ENCODE assay signal across 8 mouse cellular contexts in the genomic region with DNA sequence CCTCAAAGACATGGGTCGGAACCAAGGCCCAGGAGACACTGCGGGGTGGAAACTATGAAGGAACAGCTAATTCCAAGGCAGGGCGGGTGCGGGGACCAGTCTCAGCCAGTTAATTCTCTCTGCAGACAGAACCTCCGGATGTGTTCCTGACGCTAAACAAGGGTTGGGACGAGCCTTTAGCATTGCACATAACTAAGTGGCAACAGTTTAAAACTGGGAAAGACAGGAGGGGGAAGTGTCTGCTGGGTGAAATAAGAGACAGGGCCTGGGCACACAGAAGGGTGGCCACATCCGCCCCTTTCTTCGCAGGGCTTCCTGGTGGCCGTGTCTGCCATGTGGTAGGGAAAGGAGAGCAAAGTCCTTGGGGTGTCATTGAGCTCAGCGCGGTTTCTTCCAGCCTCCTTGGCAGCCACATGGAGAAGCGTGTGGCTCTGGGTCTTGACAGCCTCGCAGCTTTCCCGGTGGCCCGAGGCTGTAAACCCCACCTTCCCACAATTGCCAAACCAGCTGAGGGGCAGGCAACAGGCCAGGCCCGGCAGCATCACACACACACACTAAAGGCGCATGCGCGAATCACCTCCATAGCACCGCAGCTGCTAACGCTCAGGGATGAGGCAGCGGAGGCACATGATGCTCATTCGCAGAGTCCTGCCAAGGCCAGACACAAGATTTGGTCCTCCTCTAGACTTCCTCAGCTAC.
DNase-seq lines count a peak whose midpoint lies in the region; ATAC-seq and TF ChIP-seq lines count a peak whose summit lies in the region.

No protein-coding gene starts in this region.

- no peaks in the 10 kb centered on the region for H3K9me3 ChIP-seq in neural tube, embryonic 13.5 days

- 0 out of 2 replicates have a peak overlapping the region, but pooled peaks have one; percentile 4 for H3K4me2 ChIP-seq in neural tube, embryonic 13.5 days

- peak; percentile 14; the same call in 1 of the 2 replicates for TF ChIP-seq CTCF in thymus, adult 2 months (IDR thresholded peaks at IDR 0.05; ENCODE audit: borderline replicate concordance, control insufficient read depth, extremely low read depth, insufficient read depth, low read length, poor library complexity)

- peak; percentile 62 for ATAC-seq in frontal cortex, adult (ENCODE audit: low TSS enrichment)
- peak; percentile 38; the same call in 1 of the 2 replicates for ATAC-seq in neural tube, embryonic 13.5 days (ENCODE audit: low read depth)
- no peak for ATAC-seq in erythroid progenitor cell, adult 5-6 weeks (replicated peaks; ENCODE audit: low FRiP score, poor library complexity, severe bottlenecking)

- H3K4me1 ChIP-seq in thymus, adult 2 months (replicated peaks; ENCODE audit: control insufficient read depth, insufficient read depth, low read length): peaks cover 36% of the 10 kb centered on the region
- H3K4me1 ChIP-seq in neural tube, embryonic 13.5 days (replicated peaks): peaks cover 26% of the 10 kb centered on the region

- no peak for DNase-seq in frontal cortex, postnatal 25 days (ENCODE audit: low spot score in 2 of 2)
- DNase-seq in thymus, adult 2 months: peak; percentile 35
- no peak for DNase-seq in thymus, postnatal 10 days (ENCODE audit: low spot score in 2 of 2)
- DNase-seq in gastrocnemius, adult 8-10 months (ENCODE audit: low spot score in 2 of 2): peak; percentile 72 to 83
- DNase-seq in kidney, postnatal 10 days: peak; percentile 80

- TF ChIP-seq POLR2A in thymus, adult 2 months (IDR thresholded peaks at IDR 0.05; ENCODE audit: control insufficient read depth, extremely low read depth, insufficient read depth, low read length, poor library complexity): no peak

- no peaks in the 10 kb centered on the region for H3K27me3 ChIP-seq in thymus, adult 2 months (ENCODE audit: control insufficient read depth, insufficient read depth, low read length)
- peaks cover 18% of the 10 kb centered on the region; the same call in 1 of the 2 replicates for H3K27me3 ChIP-seq in neural tube, embryonic 13.5 days

- H3K36me3 ChIP-seq in thymus, adult 2 months (ENCODE audit: control insufficient read depth, insufficient read depth, low read length): no peaks in the 10 kb centered on the region
- H3K36me3 ChIP-seq in neural tube, embryonic 13.5 days: no peaks in the 10 kb centered on the region

- 20% methylated on average over 24 of the region's 24 CpGs for WGBS in thymus, adult 2 months
- 55% methylated on average over 24 of the region's 24 CpGs for WGBS in neural tube, embryonic 13.5 days

- no peak overlapping the region for H3K9ac ChIP-seq in neural tube, embryonic 13.5 days

- no peak overlapping the region for H3K27ac ChIP-seq in thymus, adult 2 months (ENCODE audit: control insufficient read depth, insufficient read depth, low read length)
- H3K27ac ChIP-seq in neural tube, embryonic 13.5 days (replicated peaks): peak overlapping the region; percentile 4; the same call in 1 of the 2 replicates

- no peak overlapping the region for H3K4me3 ChIP-seq in thymus, adult 2 months (ENCODE audit: control insufficient read depth, insufficient read depth, low read length)
- H3K4me3 ChIP-seq in neural tube, embryonic 13.5 days: no peak overlapping the region

Comparison
In these comparisons a context has a peak if more than half of its experiments do, and no peak if none do; other contexts are left out.
1. DNase-seq: peak in thymus, adult 2 months (single experiment), gastrocnemius, adult 8-10 months (2 of 2) and kidney, postnatal 10 days (single experiment); none in frontal cortex, postnatal 25 days (0 of 2) and thymus, postnatal 10 days (0 of 2).